Mouse (Mus musculus) kidney, embryonic 14.5 days (tissue): ENCODE measurements around the gene Pcdh19. TPM values are rescaled to one million over a fixed set of nuclear protein-coding genes. Genes with fewer than 3 reads are reported as not detected.

Source experiments
- ATAC-seq: fragments of 200-750 bp; cut with Nextera tagmentation; 2 replicates; pipeline ENCODE4 v1.8.0; 2017; ENCODE audit warnings: moderate number of reproducible peaks, mild to moderate bottlenecking, moderate TSS enrichment, moderate library complexity; ENCODE audit not compliant: low FRiP score, low TSS enrichment
- H3K27ac ChIP-seq: fragments of 300-500 bp; sonication (generic); 2 replicates; pipeline ENCODE4 v1.5.1; 2014; ENCODE audit warnings: low read depth, mild to moderate bottlenecking, low read length, moderate library complexity, mixed read lengths
- H3K27me3 ChIP-seq: fragments of 300-500 bp; sonication (generic); 2 replicates; pipeline ENCODE4 v1.6.1; 2014; ENCODE audit warnings: mild to moderate bottlenecking, low read length; ENCODE audit not compliant: control insufficient read depth, insufficient read depth
- H3K36me3 ChIP-seq: fragments of 300-500 bp; sonication (generic); 2 replicates; pipeline ENCODE4 v1.6.1; 2014; ENCODE audit warnings: low read length, mixed read lengths; ENCODE audit not compliant: control insufficient read depth, insufficient read depth
- H3K4me1 ChIP-seq: fragments of 300-500 bp; sonication (generic); 2 replicates; pipeline ENCODE4 v1.6.1; 2014; ENCODE audit warnings: low read length, mixed read lengths; ENCODE audit not compliant: control insufficient read depth, insufficient read depth
- H3K4me2 ChIP-seq: fragments of 300-500 bp; sonication (generic); replicated peaks from 2 replicates; pipeline ENCODE4 v1.6.1; 2014; ENCODE audit warnings: low read depth, mild to moderate bottlenecking, low read length
- H3K4me3 ChIP-seq: fragments of 300-500 bp; sonication (generic); 2 replicates; pipeline ENCODE4 v1.5.1; 2014; ENCODE audit warnings: mild to moderate bottlenecking, low read length
- H3K9ac ChIP-seq: fragments of 300-500 bp; sonication (generic); 2 replicates; pipeline ENCODE4 v1.6.1; 2014; ENCODE audit warnings: low read depth, mild to moderate bottlenecking, low read length, moderate library complexity
- H3K9me3 ChIP-seq: fragments of 300-500 bp; sonication (generic); 2 replicates; pipeline ENCODE4 v1.6.1; 2016; ENCODE audit warnings: low read length; ENCODE audit not compliant: control insufficient read depth
- WGBS: fragments of 180-500 bp; shearing (Covaris S2); extraction: QIAGEN DNeasy Blood & Tissue Kit; methylation state at CpG from one replicate; pipeline ENCODE4 v1.1.7; 2014; 5-methylcytosine and 5-hydroxymethylcytosine counted together
- polyA plus RNA-seq: library from polyadenylated mRNA; unstranded; fragments of >200 nt; fragmentation: Nextera tagmentation; extraction: Ambion mirVana; gene quantifications from 2 replicates; pipeline ENCODE4 v1.2.1, GENCODE M21; 2014

Pcdh19 gene
- polyA plus RNA-seq, 1 experiment from 2014 or later, result 6.3 TPM

DNA sequence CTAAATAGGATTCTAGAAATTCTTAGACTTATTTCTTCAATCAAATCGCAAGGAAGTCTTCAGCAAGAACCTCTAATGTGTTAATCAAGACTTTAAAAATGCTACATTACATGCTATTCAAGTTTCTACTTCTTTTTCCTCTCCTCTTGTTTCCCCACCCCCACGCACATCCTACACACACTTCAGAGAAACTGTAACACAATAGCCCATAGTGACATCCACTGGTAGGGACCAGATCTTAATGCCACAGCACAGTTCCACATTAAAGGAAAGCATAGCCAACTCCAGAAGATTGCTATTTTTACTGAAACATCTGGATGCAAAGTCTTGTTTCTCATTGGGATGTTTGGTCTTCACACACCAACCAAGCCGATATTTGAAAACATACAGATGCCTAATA lies 4.8 kb downstream of the Pcdh19 start:
- H3K4me2 ChIP-seq, result no peak overlapping the region; the same call in 1 of the 2 replicates
- no peaks in the 10 kb centered on the region for H3K9me3 ChIP-seq
- H3K9ac ChIP-seq, result no peak overlapping the region
- no peak for ATAC-seq
- no peak overlapping the region for H3K4me3 ChIP-seq
- no peaks in the 10 kb centered on the region for H3K36me3 ChIP-seq
- H3K27me3 ChIP-seq, result no peaks in the 10 kb centered on the region; the same call in 1 of the 2 replicates
- 51% methylated on average over 3 of the region's 3 CpGs for WGBS
- no peak overlapping the region for H3K27ac ChIP-seq
- H3K4me1 ChIP-seq, result no peaks in the 10 kb centered on the region

DNA sequence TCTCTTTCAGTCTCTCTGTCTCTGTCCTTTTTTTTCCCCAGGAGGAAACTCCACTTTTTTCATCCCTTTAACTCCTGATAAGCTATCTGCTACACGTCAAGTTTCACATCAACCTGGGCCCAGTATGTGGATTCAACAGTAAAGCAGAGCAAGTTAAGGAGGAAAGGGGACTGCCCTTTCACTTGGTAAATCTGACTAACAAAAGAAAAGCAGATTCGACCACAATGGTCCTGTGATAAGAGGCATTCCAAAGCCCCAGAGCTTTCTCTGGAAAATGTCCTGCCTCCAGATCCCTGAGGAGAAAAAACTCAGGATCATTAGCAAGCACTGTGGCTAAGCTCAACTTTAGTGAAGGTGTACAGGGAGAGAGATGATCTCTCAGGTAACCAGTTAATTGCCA lies 13.7 kb downstream of the Pcdh19 start:
- Histone ChIP-seq H3K9ac (no peak overlapping the region), H3K36me3 (no peaks in the 10 kb centered on the region), H3K4me1 (no peaks in the 10 kb centered on the region), H3K9me3 (no peaks in the 10 kb centered on the region), H3K27ac (no peak overlapping the region), H3K4me2 (no peak overlapping the region), H3K4me3 (no peak overlapping the region), H3K27me3 (no peaks in the 10 kb centered on the region)
- WGBS, result 28% methylated on average over 2 of the region's 2 CpGs
- ATAC-seq, result no peak

DNA sequence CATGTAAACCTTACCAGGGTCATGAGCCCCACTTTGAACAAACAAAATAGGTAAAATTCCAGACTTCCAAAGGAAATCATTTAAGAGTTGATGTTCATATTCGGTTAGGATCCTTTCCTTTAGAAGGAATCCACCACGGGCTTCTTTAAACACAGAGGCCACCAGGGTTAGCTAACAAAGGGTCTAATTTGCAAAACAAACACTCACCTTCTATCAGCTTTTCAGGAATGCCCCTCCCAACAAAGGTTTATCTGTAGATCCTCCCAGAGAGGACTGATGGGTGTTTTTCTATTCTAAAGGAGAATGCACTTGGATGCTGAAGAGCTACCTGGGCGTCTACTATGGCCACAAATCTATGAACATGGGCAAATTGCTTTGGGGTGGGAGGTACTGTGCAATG lies 15.0 kb downstream of the Pcdh19 start:
- Histone ChIP-seq H3K9ac (no peak overlapping the region), H3K4me3 (no peak overlapping the region), H3K27me3 (no peaks in the 10 kb centered on the region), H3K4me2 (no peak overlapping the region), H3K9me3 (no peaks in the 10 kb centered on the region), H3K27ac (no peak overlapping the region), H3K4me1 (no peaks in the 10 kb centered on the region), H3K36me3 (no peaks in the 10 kb centered on the region)
- WGBS, result 33% methylated on average over 3 of the region's 3 CpGs
- no peak for ATAC-seq

DNA sequence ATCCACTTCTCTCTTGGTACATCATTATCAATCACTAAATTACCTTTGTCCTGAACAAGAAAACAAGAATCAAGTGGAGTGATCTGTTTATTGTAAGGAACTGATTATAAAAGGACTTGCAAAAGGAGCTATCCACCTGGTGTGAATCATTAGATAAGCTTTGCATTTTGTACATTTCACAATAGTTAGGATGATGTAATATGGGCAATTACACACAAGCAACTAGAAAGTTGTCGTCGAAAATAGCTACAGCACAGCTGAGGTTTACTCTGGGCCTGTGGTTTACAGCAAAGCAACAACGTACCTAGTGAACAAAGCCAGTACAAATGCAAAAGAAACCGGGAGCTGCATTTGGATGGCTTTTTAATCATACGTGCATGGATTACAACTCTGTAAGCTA lies 28.7 kb downstream of the Pcdh19 start:
- no peak overlapping the region for H3K4me2 ChIP-seq
- no peaks in the 10 kb centered on the region for H3K27me3 ChIP-seq
- 75% methylated on average over 5 of the region's 5 CpGs for WGBS
- H3K9ac ChIP-seq, result no peak overlapping the region
- H3K9me3 ChIP-seq, result no peaks in the 10 kb centered on the region
- no peak overlapping the region for H3K27ac ChIP-seq
- H3K36me3 ChIP-seq, result no peaks in the 10 kb centered on the region
- H3K4me1 ChIP-seq, result no peaks in the 10 kb centered on the region
- ATAC-seq, result no peak
- H3K4me3 ChIP-seq, result no peak overlapping the region

DNA sequence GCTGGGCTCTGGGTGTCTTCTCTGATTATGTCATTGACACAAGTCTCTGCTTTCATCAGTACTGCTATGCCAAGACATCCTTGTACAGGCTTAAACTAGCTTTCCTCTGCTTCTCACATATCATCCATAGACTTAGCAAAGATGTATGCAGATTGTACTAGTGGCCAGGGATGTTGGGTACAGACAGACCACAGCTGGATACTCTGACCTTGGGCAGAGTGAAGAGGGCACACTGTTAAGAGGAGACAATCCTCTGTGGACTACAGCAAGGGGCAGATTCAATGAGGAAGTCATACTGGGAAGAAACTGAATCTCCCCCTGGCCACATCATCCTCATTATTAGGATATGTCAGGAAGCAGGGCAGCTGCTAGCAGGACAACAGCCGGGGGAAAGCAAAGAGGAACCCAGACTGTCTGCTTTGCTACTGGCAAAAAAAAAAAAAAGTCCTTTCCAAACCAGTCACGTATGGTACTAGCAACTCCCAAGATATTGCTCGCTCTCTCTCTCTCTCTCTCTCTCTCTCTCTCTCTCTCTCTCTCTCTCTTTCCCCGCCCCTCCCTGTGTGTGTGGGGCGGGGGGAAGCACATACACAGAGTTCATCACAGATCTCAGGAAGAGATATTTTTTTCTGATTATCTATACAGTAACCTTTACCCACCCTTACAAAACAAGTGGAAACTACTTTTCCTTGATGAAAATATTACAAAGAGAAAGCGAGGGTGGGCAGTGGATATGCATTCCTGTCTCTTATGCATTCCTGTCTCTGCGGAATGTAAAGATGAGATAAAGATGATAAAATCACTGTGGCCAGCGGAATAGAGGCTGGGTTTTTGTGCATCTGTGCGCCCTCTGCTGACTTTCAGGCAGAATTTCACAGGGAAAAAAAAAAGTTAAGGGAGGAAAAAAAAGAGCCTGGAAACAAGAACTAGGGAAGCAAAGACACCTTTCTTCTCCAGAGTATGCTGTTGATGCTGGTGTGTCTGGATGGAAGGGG lies 31.2 kb downstream of the Pcdh19 start:
- WGBS, result 30% methylated on average over 9 of the region's 9 CpGs
- Histone ChIP-seq H3K27ac (no peak overlapping the region), H3K36me3 (no peaks in the 10 kb centered on the region), H3K4me2 (no peak overlapping the region; the same call in 1 of the 2 replicates), H3K27me3 (no peaks in the 10 kb centered on the region), H3K9me3 (no peaks in the 10 kb centered on the region), H3K9ac (no peak overlapping the region), H3K4me1 (no peaks in the 10 kb centered on the region), H3K4me3 (no peak overlapping the region)
- ATAC-seq, result no peak; the same call in 1 of the 2 replicates

DNA sequence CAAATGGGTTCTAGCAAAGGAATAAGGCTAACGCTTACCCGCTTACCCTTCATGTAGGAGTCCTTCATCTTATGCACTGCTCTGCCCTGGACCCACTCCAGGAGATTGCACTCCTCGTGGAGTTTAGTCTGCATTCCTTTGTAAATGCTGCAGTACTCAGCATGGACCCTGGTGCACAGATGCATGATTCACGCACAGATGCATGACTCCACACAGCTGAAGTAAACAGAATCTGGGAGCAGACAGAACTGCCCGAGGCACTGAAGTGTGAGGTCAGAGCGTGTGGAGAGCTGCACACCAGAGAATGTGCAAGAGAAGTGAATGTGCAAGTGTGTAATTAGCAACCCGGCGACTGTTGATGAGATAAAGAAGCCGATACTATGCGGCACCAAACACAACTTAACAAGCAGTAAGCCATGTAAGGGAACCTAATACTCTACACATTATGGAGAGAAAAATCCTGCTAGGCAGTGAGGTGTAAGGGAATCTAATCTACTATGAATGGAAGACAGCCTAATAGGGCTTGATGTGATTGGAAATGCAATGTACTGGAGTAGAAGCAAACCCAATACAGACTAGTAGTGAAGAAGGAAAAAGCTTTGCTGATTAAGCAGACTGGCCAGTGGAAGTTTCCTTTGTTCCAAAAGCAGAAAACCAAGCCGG lies 32.8 kb downstream of the Pcdh19 start:
- peak; percentile 49; the same call in 1 of the 2 replicates for ATAC-seq
- Histone ChIP-seq H3K27ac (no peak overlapping the region), H3K9me3 (no peaks in the 10 kb centered on the region), H3K36me3 (no peaks in the 10 kb centered on the region), H3K27me3 (no peaks in the 10 kb centered on the region), H3K4me3 (no peak overlapping the region), H3K9ac (no peak overlapping the region), H3K4me2 (no peak overlapping the region), H3K4me1 (no peaks in the 10 kb centered on the region)
- 54% methylated on average over 11 of the region's 11 CpGs for WGBS

DNA sequence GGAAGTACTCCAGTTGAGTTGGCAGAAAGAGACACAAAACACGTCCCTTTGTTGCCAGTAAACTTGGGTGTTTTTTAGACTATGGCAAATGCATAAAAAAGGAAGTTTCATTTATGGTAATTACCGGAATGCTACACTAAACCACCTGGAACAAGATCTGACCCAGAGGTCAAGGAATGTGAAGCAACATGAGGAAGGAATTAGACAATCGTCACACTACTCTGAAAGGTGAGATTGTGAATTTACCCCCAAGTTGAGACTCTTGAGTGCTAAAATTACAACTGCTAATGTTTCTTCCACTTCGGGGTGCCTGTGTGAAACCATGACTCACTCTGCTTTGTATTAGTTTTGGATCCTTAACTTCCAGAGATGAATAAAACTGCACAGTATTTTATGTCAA lies 33.6 kb downstream of the Pcdh19 start:
- no peaks in the 10 kb centered on the region for H3K36me3 ChIP-seq
- H3K9ac ChIP-seq, result no peak overlapping the region
- no peak for ATAC-seq
- H3K4me1 ChIP-seq, result no peaks in the 10 kb centered on the region
- H3K4me2 ChIP-seq, result no peak overlapping the region
- no peaks in the 10 kb centered on the region for H3K27me3 ChIP-seq
- 38% methylated on average over 4 of the region's 4 CpGs for WGBS
- H3K9me3 ChIP-seq, result no peaks in the 10 kb centered on the region
- H3K4me3 ChIP-seq, result no peak overlapping the region
- no peak overlapping the region for H3K27ac ChIP-seq

DNA sequence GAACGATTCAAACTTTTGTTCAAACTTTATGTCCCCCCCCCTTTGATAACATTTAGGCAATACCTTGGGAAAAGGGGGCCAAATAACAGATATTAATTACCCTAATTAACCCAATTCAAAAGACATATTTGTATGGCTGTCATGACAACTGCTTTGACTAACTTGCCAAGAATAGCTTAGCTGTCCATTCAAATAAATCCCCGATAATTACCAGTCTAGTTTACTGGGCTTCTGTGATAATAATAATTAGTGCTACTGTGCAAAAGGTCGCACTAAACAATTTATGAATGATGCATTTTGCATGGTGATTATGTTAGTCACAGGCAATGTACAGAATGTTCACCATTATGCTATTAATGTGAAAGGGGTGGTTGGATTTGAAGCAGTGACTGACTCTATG lies 35.7 kb downstream of the Pcdh19 start:
- 76% methylated on average over 3 of the region's 3 CpGs for whole genome bisulfite sequencing
- Histone ChIP-seq H3K36me3 (no peaks in the 10 kb centered on the region), H3K9ac (no peak overlapping the region), H3K4me1 (no peaks in the 10 kb centered on the region), H3K27ac (no peak overlapping the region), H3K27me3 (no peaks in the 10 kb centered on the region), H3K9me3 (no peaks in the 10 kb centered on the region), H3K4me2 (no peak overlapping the region), H3K4me3 (no peak overlapping the region)
- no peak for ATAC-seq

DNA sequence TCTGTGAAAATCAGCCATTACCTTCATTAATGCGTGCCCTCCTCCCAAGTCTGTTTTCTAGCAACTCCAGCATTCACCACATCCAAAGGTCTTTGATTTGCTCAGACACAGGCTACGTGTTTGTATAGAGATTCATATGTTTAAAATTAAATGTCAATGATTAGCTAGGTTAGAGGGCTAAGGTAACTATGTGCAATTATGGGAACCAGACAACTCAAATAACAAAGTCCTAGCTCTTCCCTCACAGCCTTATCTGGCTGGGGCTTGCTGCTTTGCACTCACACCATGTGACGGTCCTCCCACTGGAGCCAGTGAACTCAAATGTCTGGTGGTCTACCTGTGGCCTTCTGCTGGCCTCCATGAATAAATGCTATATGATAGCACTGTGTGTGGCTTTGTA lies 38.4 kb downstream of the Pcdh19 start:
- no peaks in the 10 kb centered on the region for H3K36me3 ChIP-seq
- no peak overlapping the region for H3K4me3 ChIP-seq
- H3K4me2 ChIP-seq, result no peak overlapping the region
- no peaks in the 10 kb centered on the region for H3K9me3 ChIP-seq
- no peaks in the 10 kb centered on the region for H3K4me1 ChIP-seq
- ATAC-seq, result no peak
- no peak overlapping the region for H3K9ac ChIP-seq
- no peaks in the 10 kb centered on the region for H3K27me3 ChIP-seq
- 82% methylated on average over 3 of the region's 3 CpGs for WGBS
- no peak overlapping the region for H3K27ac ChIP-seq
